In genomic region chr9:61776446-61776845, GRCm38 (mm10) we compare ENCODE assay signal across 15 mouse cellular contexts.
"Had no signal": no experiment of that assay in that cellular context is flagged by ENCODE, and none has a peak within 500 bp of the region (broad histone marks: within the 10 kb centered on the region; RNA-seq: fewer than 3 reads in every experiment).

No protein-coding gene starts in this region.

- H3K27ac ChIP-seq: neural tube, embryonic 15.5 days; stomach, embryonic 15.5 days; stomach, postnatal 0 days had no signal

- H3K4me3 ChIP-seq: neural tube, embryonic 15.5 days; stomach, embryonic 15.5 days had no signal

- H3K9me3 ChIP-seq: neural tube, embryonic 15.5 days; stomach, embryonic 15.5 days had no signal

- H3K4me1 ChIP-seq: neural tube, embryonic 15.5 days; stomach, embryonic 15.5 days had no signal

- H3K4me2 ChIP-seq: neural tube, embryonic 15.5 days; stomach, embryonic 15.5 days had no signal

- DNase-seq: retina, postnatal 1 day; right cerebral cortex, adult 18-20 months; right cerebral cortex, postnatal 14 days; right cerebral cortex, postnatal 25 days; right cerebral cortex, postnatal 4 days; spleen, adult 18-20 months; thymus, adult 18-20 months; thymus, adult 2 months; thymus, postnatal 14 days; thymus, postnatal 25 days; thymus, postnatal 36 days; thymus, postnatal 4 days had no signal

- H3K36me3 ChIP-seq: neural tube, embryonic 15.5 days; stomach, embryonic 15.5 days had no signal

- H3K9ac ChIP-seq: neural tube, embryonic 15.5 days; stomach, embryonic 15.5 days had no signal

- H3K27me3 ChIP-seq: neural tube, embryonic 15.5 days; stomach, embryonic 15.5 days had no signal
